Mouse (Mus musculus) embryonic fibroblast, embryonic 13.5 days (primary cell): ENCODE data around the gene U2af2.

ENCODE experiments used
- CTCF ChIP-seq: IDR thresholded peaks from 2 replicates; pipeline ENCODE4 v1.5.1; 2011; ENCODE audit warnings: mild to moderate bottlenecking, control low read depth, low read length, moderate library complexity, borderline replicate concordance; ENCODE audit not compliant: insufficient read depth
- POLR2A ChIP-seq: IDR thresholded peaks from 2 replicates; pipeline ENCODE4 v1.6.1; 2011; ENCODE audit warnings: low read depth, mild to moderate bottlenecking, control low read depth, low read length, moderate library complexity

GRCm38 (mm10) chr7:5021197-5021596, 40.7 kb upstream of the U2af2 start:
- no peak for TF ChIP-seq POLR2A
- no peak for TF ChIP-seq CTCF
